In genomic region chr7:3601119-3601518, GRCm38 (mm10) we compare ENCODE assay signal across 8 mouse cellular contexts. TPM values are rescaled to one million over a fixed set of nuclear protein-coding genes. Genes with fewer than 3 reads are reported as not detected.
DNase-seq lines count a peak whose midpoint lies in the region; ATAC-seq and TF ChIP-seq lines count a peak whose summit lies in the region.

No protein-coding gene starts in this region.

- TF ChIP-seq EP300 in lung, postnatal 0 days (IDR thresholded peaks at IDR 0.05), result no peak

- in situ Hi-C loops in Patski (cut with MboI; ENCODE audit: low pct_unique_long_range_greater_than_20kb), result no loop called here

- TF ChIP-seq CTCF in Patski (IDR thresholded peaks at IDR 0.05), result peak; percentile 85
- TF ChIP-seq CTCF in lung, postnatal 0 days (IDR thresholded peaks at IDR 0.05), result peak; percentile 92

- no peaks in the 10 kb centered on the region for H3K27me3 ChIP-seq in Patski
- H3K27me3 ChIP-seq in lung, postnatal 0 days (replicated peaks; ENCODE audit: insufficient read depth, low read length), result no peaks in the 10 kb centered on the region

- 2% methylated on average over 4 of the region's 4 CpGs for WGBS in large intestine, adult 2 months
- 8% methylated on average over 4 of the region's 4 CpGs for WGBS in lung, postnatal 0 days

- CTCF ChIA-PET in Patski (lab: Charles Lee), result interaction anchor here (0.7 to 1.6 kb wide), 5 partner anchors 9 to 44 kb away, joined by 3 to 4 read pairs (median 3); partner anchors contain the start of genes Cnot3 and Ndufa3

- H3K36me3 ChIP-seq in lung, postnatal 0 days (ENCODE audit: insufficient read depth, low read length), result no peaks in the 10 kb centered on the region

- no peak overlapping the region for H3K27ac ChIP-seq in lung, postnatal 0 days (ENCODE audit: low read length)

- H3K4me1 ChIP-seq in lung, postnatal 0 days (ENCODE audit: insufficient read depth, low read depth, low read length), result no peaks in the 10 kb centered on the region

- no peak overlapping the region for H3K4me3 ChIP-seq in lung, postnatal 0 days (ENCODE audit: low read depth, low read length)

- intact Hi-C loops in heart, postnatal 14 days (cut with DNase I), result no loop called here

- H3K9me3 ChIP-seq in lung, postnatal 0 days (ENCODE audit: low read length), result no peaks in the 10 kb centered on the region

- no peak overlapping the region for H3K4me2 ChIP-seq in lung, postnatal 0 days (replicated peaks; ENCODE audit: low read depth, low read length)

- POLR2A ChIA-PET in Patski (lab: Charles Lee), result no interaction called here

- no peak for DNase-seq in Patski (ENCODE audit: low read depth, low spot score)
- DNase-seq in embryo, embryonic 11 days, result peak; percentile 85
- DNase-seq in heart, postnatal 14 days, result peak; percentile 60 to 80
- peak; percentile 48 for DNase-seq in large intestine, adult 2 months (ENCODE audit: low read depth, low spot score)
- DNase-seq in lung, postnatal 0 days (ENCODE audit: low spot score), result peak; percentile 86
- DNase-seq in ovary, postnatal 36 days (ENCODE audit: low spot score), result peak; percentile 23
- DNase-seq in thymus, postnatal 4 days, result peak; percentile 71

- peak; percentile 94 for ATAC-seq in CD4-positive, CD25-positive, alpha-beta regulatory T cell, adult 4 months
- ATAC-seq in Patski, result peak; percentile 62
- ATAC-seq in lung, postnatal 0 days, result 0 out of 2 replicates have a peak, but pooled peaks have one; percentile 28

- no peak overlapping the region for H3K9ac ChIP-seq in lung, postnatal 0 days (replicated peaks; ENCODE audit: low read depth)

RNA-seq across cellular contexts. Expression of gene Oscar, which starts 14.8 kb away (rescaled TPM):
- under 1 TPM in 1 of 2 experiments, not detected in 1; 0.24 TPM for polyA plus RNA-seq in CD4-positive, CD25-positive, alpha-beta regulatory T cell, adult 4 months (2017; shearing (Covaris generic))
- 0.09 TPM for polyA plus RNA-seq in Patski (2021)
- under 1 TPM; 0.19 to 0.34 TPM for total RNA-seq in heart, postnatal 14 days (2021)
- polyA plus RNA-seq in large intestine, adult 2 months (2012; rRNA removed), result 0.05 and 0.24 TPM in 2 replicates
- polyA plus RNA-seq in lung, postnatal 0 days (2015; fragmentation: Nextera tagmentation; extraction: Ambion mirVana), result 0.11 and 0.14 TPM in 2 replicates

RNA-seq across cellular contexts. Expression of gene Ndufa3, which starts 16.1 kb away (rescaled TPM):
- polyA plus RNA-seq in CD4-positive, CD25-positive, alpha-beta regulatory T cell, adult 4 months (2017; shearing (Covaris generic)), result 100 to 1,000 TPM; 538 to 754 TPM
- 328 TPM for polyA plus RNA-seq in Patski (2021)
- 1,000 to 10,000 TPM; 1,807 to 1,867 TPM for total RNA-seq in heart, postnatal 14 days (2021)
- polyA plus RNA-seq in large intestine, adult 2 months (2012; rRNA removed), result 386 and 407 TPM in 2 replicates
- 443 and 505 TPM in 2 replicates for polyA plus RNA-seq in lung, postnatal 0 days (2015; fragmentation: Nextera tagmentation; extraction: Ambion mirVana)

RNA-seq across cellular contexts. Expression of gene Tfpt, which starts 28.6 kb away (rescaled TPM):
- 10 to 100 TPM; 16.0 to 21.3 TPM for polyA plus RNA-seq in CD4-positive, CD25-positive, alpha-beta regulatory T cell, adult 4 months (2017; shearing (Covaris generic))
- polyA plus RNA-seq in Patski (2021), result 27.1 TPM
- 10 to 100 TPM; 15.1 to 16.9 TPM for total RNA-seq in heart, postnatal 14 days (2021)
- polyA plus RNA-seq in large intestine, adult 2 months (2012; rRNA removed), result 7.8 and 9.0 TPM in 2 replicates
- polyA plus RNA-seq in lung, postnatal 0 days (2015; fragmentation: Nextera tagmentation; extraction: Ambion mirVana), result 16.3 and 16.7 TPM in 2 replicates

RNA-seq across cellular contexts. Expression of gene Prpf31, which starts 28.7 kb away (rescaled TPM):
- polyA plus RNA-seq in CD4-positive, CD25-positive, alpha-beta regulatory T cell, adult 4 months (2017; shearing (Covaris generic)), result 100 to 1,000 TPM in 1 of 2 experiments, 10 to 100 TPM in 1; 95.1 to 114 TPM
- polyA plus RNA-seq in Patski (2021), result 58.0 TPM
- total RNA-seq in heart, postnatal 14 days (2021), result 10 to 100 TPM; 22.5 to 26.5 TPM
- polyA plus RNA-seq in large intestine, adult 2 months (2012; rRNA removed), result 27.6 and 28.5 TPM in 2 replicates
- polyA plus RNA-seq in lung, postnatal 0 days (2015; fragmentation: Nextera tagmentation; extraction: Ambion mirVana), result 36.6 and 39.0 TPM in 2 replicates

RNA-seq across cellular contexts. Expression of gene Cnot3, which starts 43.9 kb away (rescaled TPM):
- polyA plus RNA-seq in CD4-positive, CD25-positive, alpha-beta regulatory T cell, adult 4 months (2017; shearing (Covaris generic)), result 10 to 100 TPM; 30.3 to 50.6 TPM
- 56.5 TPM for polyA plus RNA-seq in Patski (2021)
- total RNA-seq in heart, postnatal 14 days (2021), result 10 to 100 TPM; 30.4 to 34.1 TPM
- 63.0 and 68.0 TPM in 2 replicates for polyA plus RNA-seq in large intestine, adult 2 months (2012; rRNA removed)
- 23.9 and 24.4 TPM in 2 replicates for polyA plus RNA-seq in lung, postnatal 0 days (2015; fragmentation: Nextera tagmentation; extraction: Ambion mirVana)

Comparison
In these comparisons a context has a peak if more than half of its experiments do, and no peak if none do; other contexts are left out.
1. ATAC-seq: peak in every context shown above with its lines; median percentile 94 in CD4-positive, CD25-positive, alpha-beta regulatory T cell, adult 4 months; 62 in Patski; 28 in lung, postnatal 0 days.